Mouse (Mus musculus) thymus, adult 2 months (tissue): Measurements from ENCODE around the gene Btbd6.

ENCODE experiments used
- CTCF ChIP-seq: fragments of 200-500 bp; IDR thresholded peaks from 2 replicates; pipeline ENCODE4 v1.5.1; 2012; ENCODE audit warnings: mild to moderate bottlenecking, control low read depth, low read length, moderate library complexity, borderline replicate concordance; ENCODE audit not compliant: control insufficient read depth, poor library complexity, insufficient read depth; ENCODE audit errors: extremely low read depth
- POLR2A ChIP-seq: fragments of 200-500 bp; IDR thresholded peaks from 2 replicates; pipeline ENCODE4 v1.6.1; 2012; ENCODE audit warnings: mild to moderate bottlenecking, low read length, control low read depth, moderate library complexity; ENCODE audit not compliant: control insufficient read depth, poor library complexity, insufficient read depth; ENCODE audit errors: extremely low read depth

DNA sequence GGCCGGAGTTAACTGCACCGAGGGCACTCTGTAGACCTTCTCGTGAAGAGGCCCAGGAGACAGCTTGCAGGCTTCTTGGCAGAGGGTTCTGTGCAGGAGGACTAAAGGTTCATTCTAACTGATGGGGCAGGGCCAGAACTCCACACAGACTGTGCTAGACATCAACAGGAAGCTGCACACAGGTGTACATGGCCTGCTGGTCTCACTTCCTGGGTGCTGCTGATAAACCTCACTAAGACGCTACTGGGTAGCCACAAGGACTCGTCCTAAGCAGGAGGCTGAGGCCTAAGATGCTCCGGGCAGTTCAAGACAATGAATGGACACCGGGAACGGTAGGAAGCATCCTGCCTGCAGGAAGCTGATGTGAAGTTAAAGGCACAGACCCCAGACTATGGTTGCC lies 16.9 kb upstream of the Btbd6 start:
- TF ChIP-seq CTCF (no peak), POLR2A (no peak)
